Mouse (Mus musculus): ENCODE measurements around the gene Tmigd3. TPM values are rescaled to one million over a fixed set of nuclear protein-coding genes. Genes with fewer than 3 reads are reported as not detected.

The Tmigd3 gene
- polyA plus RNA-seq, 1 experiment from 2014 or later = 0.18 TPM

GRCm38 (mm10) chr3:105880419-105880818, 9.7 kb downstream of the Tmigd3 start:
- Histone ChIP-seq H3K27ac (ENCODE audit: low read depth) (no peak overlapping the region), H3K36me3 (ENCODE audit: control insufficient read depth, insufficient read depth, low read length) (no peaks in the 10 kb centered on the region), H3K4me1 (replicated peaks; ENCODE audit: control insufficient read depth, insufficient read depth, low read length) (no peaks in the 10 kb centered on the region), H3K9me3 (ENCODE audit: control insufficient read depth, low read length) (no peaks in the 10 kb centered on the region), H3K27me3 (replicated peaks; ENCODE audit: control insufficient read depth, insufficient read depth, low read length) (no peaks in the 10 kb centered on the region), H3K9ac (ENCODE audit: low read length) (no peak overlapping the region), H3K4me2 (ENCODE audit: low read length) (no peak overlapping the region), H3K4me3 (ENCODE audit: low read depth, low read length) (no peak overlapping the region)
- WGBS = 62% methylated on average over 3 of the region's 3 CpGs
- ATAC-seq (replicated peaks; ENCODE audit: low FRiP score, low TSS enrichment, low read depth) (no peak), DNase-seq (ENCODE audit: low spot score) (peak; percentile 6)

- Histone ChIP-seq H3K4me1 (replicated peaks; ENCODE audit: control insufficient read depth, insufficient read depth, low read length) (no peaks in the 10 kb centered on the region), H3K27me3 (replicated peaks; ENCODE audit: control insufficient read depth, insufficient read depth, low read length) (no peaks in the 10 kb centered on the region), H3K9ac (ENCODE audit: low read length) (no peak overlapping the region), H3K4me3 (ENCODE audit: low read depth, low read length) (no peak overlapping the region), H3K36me3 (ENCODE audit: control insufficient read depth, insufficient read depth, low read length) (no peaks in the 10 kb centered on the region), H3K4me2 (ENCODE audit: low read length) (no peak overlapping the region), H3K27ac (ENCODE audit: low read depth) (no peak overlapping the region), H3K9me3 (ENCODE audit: control insufficient read depth, low read length) (no peaks in the 10 kb centered on the region)
- DNase-seq (ENCODE audit: low spot score) = peak; percentile 18
- 88% methylated on average over 7 of the region's 7 CpGs for WGBS
- ATAC-seq (replicated peaks; ENCODE audit: low FRiP score, low TSS enrichment, low read depth) = no peak
Measured at GRCm38 (mm10) chr3:105882105-105882504, 11.4 kb downstream of the Tmigd3 start.

GRCm38 (mm10) chr3:105883111-105883510, 12.4 kb downstream of the Tmigd3 start:
- ATAC-seq (replicated peaks; ENCODE audit: low FRiP score, low TSS enrichment, low read depth) (no peak), DNase-seq (ENCODE audit: low spot score) (peak; percentile 44)
- Histone ChIP-seq H3K9ac (ENCODE audit: low read length) (no peak overlapping the region), H3K4me3 (ENCODE audit: low read depth, low read length) (no peak overlapping the region), H3K27me3 (replicated peaks; ENCODE audit: control insufficient read depth, insufficient read depth, low read length) (no peaks in the 10 kb centered on the region), H3K4me2 (ENCODE audit: low read length) (no peak overlapping the region), H3K4me1 (replicated peaks; ENCODE audit: control insufficient read depth, insufficient read depth, low read length) (no peaks in the 10 kb centered on the region), H3K36me3 (ENCODE audit: control insufficient read depth, insufficient read depth, low read length) (no peaks in the 10 kb centered on the region), H3K9me3 (ENCODE audit: control insufficient read depth, low read length) (no peaks in the 10 kb centered on the region), H3K27ac (ENCODE audit: low read depth) (no peak overlapping the region)
- 87% methylated on average over 2 of the region's 2 CpGs for WGBS

- H3K36me3 ChIP-seq (ENCODE audit: control insufficient read depth, insufficient read depth, low read length) = no peaks in the 10 kb centered on the region
- H3K4me3 ChIP-seq (ENCODE audit: low read depth, low read length) = no peak overlapping the region
- ATAC-seq (replicated peaks; ENCODE audit: low FRiP score, low TSS enrichment, low read depth) (no peak), DNase-seq (ENCODE audit: low spot score) (peak; percentile 4)
- 85% methylated on average over 3 of the region's 3 CpGs for WGBS
- no peak overlapping the region for H3K4me2 ChIP-seq (ENCODE audit: low read length)
- H3K9me3 ChIP-seq (ENCODE audit: control insufficient read depth, low read length) = no peaks in the 10 kb centered on the region
- peaks cover 11% of the 10 kb centered on the region for H3K4me1 ChIP-seq (replicated peaks; ENCODE audit: control insufficient read depth, insufficient read depth, low read length)
- no peaks in the 10 kb centered on the region for H3K27me3 ChIP-seq (replicated peaks; ENCODE audit: control insufficient read depth, insufficient read depth, low read length)
- no peak overlapping the region for H3K9ac ChIP-seq (ENCODE audit: low read length)
- H3K27ac ChIP-seq (ENCODE audit: low read depth) = no peak overlapping the region
Measured at GRCm38 (mm10) chr3:105888961-105889360, 18.3 kb downstream of the Tmigd3 start.

GRCm38 (mm10) chr3:105890220-105890619, 19.5 kb downstream of the Tmigd3 start:
- ATAC-seq (replicated peaks; ENCODE audit: low FRiP score, low TSS enrichment, low read depth) = no peak
- peaks cover 22% of the 10 kb centered on the region for H3K4me1 ChIP-seq (replicated peaks; ENCODE audit: control insufficient read depth, insufficient read depth, low read length)
- DNase-seq (ENCODE audit: low spot score) = peak; percentile 43
- no peaks in the 10 kb centered on the region for H3K27me3 ChIP-seq (replicated peaks; ENCODE audit: control insufficient read depth, insufficient read depth, low read length)
- H3K36me3 ChIP-seq (ENCODE audit: control insufficient read depth, insufficient read depth, low read length) = no peaks in the 10 kb centered on the region
- 56% methylated on average over 4 of the region's 4 CpGs for WGBS
- no peaks in the 10 kb centered on the region for H3K9me3 ChIP-seq (ENCODE audit: control insufficient read depth, low read length)
- no peak overlapping the region for H3K4me3 ChIP-seq (ENCODE audit: low read depth, low read length)
- H3K9ac ChIP-seq (ENCODE audit: low read length) = no peak overlapping the region
- no peak overlapping the region for H3K4me2 ChIP-seq (ENCODE audit: low read length)
- H3K27ac ChIP-seq (ENCODE audit: low read depth) = no peak overlapping the region

GRCm38 (mm10) chr3:105891141-105891540, 20.4 kb downstream of the Tmigd3 start:
- 44% methylated on average over 3 of the region's 3 CpGs for WGBS
- DNase-seq (ENCODE audit: low spot score) = no peak
- no peak overlapping the region for H3K4me2 ChIP-seq (ENCODE audit: low read length)
- no peaks in the 10 kb centered on the region for H3K9me3 ChIP-seq (ENCODE audit: control insufficient read depth, low read length)
- H3K36me3 ChIP-seq (ENCODE audit: control insufficient read depth, insufficient read depth, low read length) = no peaks in the 10 kb centered on the region
- H3K4me3 ChIP-seq (ENCODE audit: low read depth, low read length) = no peak overlapping the region
- peaks cover 25% of the 10 kb centered on the region for H3K4me1 ChIP-seq (replicated peaks; ENCODE audit: control insufficient read depth, insufficient read depth, low read length)
- no peaks in the 10 kb centered on the region for H3K27me3 ChIP-seq (replicated peaks; ENCODE audit: control insufficient read depth, insufficient read depth, low read length)
- H3K27ac ChIP-seq (ENCODE audit: low read depth) = peak overlapping the region; percentile 57
- no peak for ATAC-seq (replicated peaks; ENCODE audit: low FRiP score, low TSS enrichment, low read depth)
- H3K9ac ChIP-seq (ENCODE audit: low read length) = no peak overlapping the region

GRCm38 (mm10) chr3:105891760-105892571, 21.3 kb downstream of the Tmigd3 start:
- Histone ChIP-seq H3K9ac (ENCODE audit: low read length) (no peak overlapping the region), H3K27ac (ENCODE audit: low read depth) (peak overlapping the region; percentile 57; the same call in 1 of the 2 replicates), H3K4me1 (replicated peaks; ENCODE audit: control insufficient read depth, insufficient read depth, low read length) (peaks cover 25% of the 10 kb centered on the region), H3K27me3 (replicated peaks; ENCODE audit: control insufficient read depth, insufficient read depth, low read length) (no peaks in the 10 kb centered on the region), H3K36me3 (ENCODE audit: control insufficient read depth, insufficient read depth, low read length) (no peaks in the 10 kb centered on the region), H3K9me3 (ENCODE audit: control insufficient read depth, low read length) (no peaks in the 10 kb centered on the region), H3K4me3 (ENCODE audit: low read depth, low read length) (no peak overlapping the region), H3K4me2 (ENCODE audit: low read length) (no peak overlapping the region)
- ATAC-seq (replicated peaks; ENCODE audit: low FRiP score, low TSS enrichment, low read depth) (no peak), DNase-seq (ENCODE audit: low spot score) (peak; percentile 47)
- WGBS = 78% methylated on average over 10 of the region's 10 CpGs

- Histone ChIP-seq H3K4me3 (ENCODE audit: low read depth, low read length) (no peak overlapping the region), H3K4me1 (replicated peaks; ENCODE audit: control insufficient read depth, insufficient read depth, low read length) (peaks cover 25% of the 10 kb centered on the region), H3K27ac (ENCODE audit: low read depth) (0 out of 2 replicates have a peak overlapping the region, but pooled peaks have one; percentile 17), H3K9me3 (ENCODE audit: control insufficient read depth, low read length) (no peaks in the 10 kb centered on the region), H3K9ac (ENCODE audit: low read length) (no peak overlapping the region), H3K27me3 (replicated peaks; ENCODE audit: control insufficient read depth, insufficient read depth, low read length) (no peaks in the 10 kb centered on the region), H3K4me2 (ENCODE audit: low read length) (no peak overlapping the region), H3K36me3 (ENCODE audit: control insufficient read depth, insufficient read depth, low read length) (no peaks in the 10 kb centered on the region)
- DNase-seq (ENCODE audit: low spot score) (peak; percentile 40), ATAC-seq (replicated peaks; ENCODE audit: low FRiP score, low TSS enrichment, low read depth) (no peak)
- WGBS = 81% methylated on average over 19 of the region's 19 CpGs
Measured at GRCm38 (mm10) chr3:105892572-105893495, 22.1 kb downstream of the Tmigd3 start.

Data from intestine, embryonic 14.5 days (tissue).